Mouse (Mus musculus) heart, embryonic 13.5 days (tissue): ENCODE measurements around the gene Gpld1. TPM values are rescaled to one million over a fixed set of nuclear protein-coding genes. Genes with fewer than 3 reads are reported as not detected.
A peak's percentile ranks its signal among the peaks of the same experiment; 100 is the strongest.

Source experiments
- ATAC-seq: fragments of 200-750 bp; cut with Nextera tagmentation; 2 replicates; pipeline ENCODE4 v1.8.0; 2017; ENCODE audit warnings: moderate TSS enrichment; ENCODE audit not compliant: insufficient number of reproducible peaks, low FRiP score, low TSS enrichment; ENCODE audit errors: extremely low read depth
- H3K27ac ChIP-seq: fragments of 300-500 bp; sonication (generic); replicated peaks from 2 replicates; pipeline ENCODE4 v1.5.1; 2015; ENCODE audit warnings: moderate library complexity, mild to moderate bottlenecking, inconsistent platforms
- H3K27me3 ChIP-seq: fragments of 300-500 bp; sonication (generic); replicated peaks from 2 replicates; pipeline ENCODE4 v1.6.1; 2015; ENCODE audit warnings: mild to moderate bottlenecking, inconsistent platforms
- H3K36me3 ChIP-seq: fragments of 300-500 bp; sonication (generic); 2 replicates; pipeline ENCODE4 v1.6.1; 2015; ENCODE audit warnings: mild to moderate bottlenecking, inconsistent platforms
- H3K4me1 ChIP-seq: fragments of 300-500 bp; sonication (generic); 2 replicates; pipeline ENCODE4 v1.6.1; 2015; ENCODE audit warnings: inconsistent platforms
- H3K4me2 ChIP-seq: fragments of 300-500 bp; sonication (generic); 2 replicates; pipeline ENCODE4 v1.6.1; 2015; ENCODE audit warnings: inconsistent platforms, mild to moderate bottlenecking, moderate library complexity
- H3K4me3 ChIP-seq: fragments of 300-500 bp; sonication (generic); 2 replicates; pipeline ENCODE4 v1.5.1; 2015; ENCODE audit warnings: moderate library complexity, mild to moderate bottlenecking, inconsistent platforms
- H3K9ac ChIP-seq: fragments of 300-500 bp; sonication (generic); 2 replicates; pipeline ENCODE4 v1.6.1; 2015; ENCODE audit warnings: inconsistent platforms, mild to moderate bottlenecking, moderate library complexity
- H3K9me3 ChIP-seq: fragments of 300-500 bp; sonication (generic); 2 replicates; pipeline ENCODE4 v1.6.1; 2016; ENCODE audit warnings: inconsistent platforms
- WGBS: fragments of 180-500 bp; shearing (Covaris S2); methylation state at CpG from one replicate; pipeline ENCODE4 v1.1.7; 2015; ENCODE audit warnings: mixed read lengths; 5-methylcytosine and 5-hydroxymethylcytosine counted together
- polyA plus RNA-seq: library from polyadenylated mRNA; unstranded; fragments of >200 nt; fragmentation: Nextera tagmentation; extraction: Ambion mirVana; gene quantifications from 2 replicates; pipeline ENCODE4 v1.2.1, GENCODE M21; 2015

The Gpld1 gene
- polyA plus RNA-seq, 1 experiment from 2014 or later = 0.24 TPM

GRCm38 (mm10) chr13:24921281-24921680 lies 21.7 kb upstream of the Gpld1 start:
- H3K9ac ChIP-seq = no peak overlapping the region
- peaks cover 64% of the 10 kb centered on the region for H3K36me3 ChIP-seq
- no peaks in the 10 kb centered on the region for H3K4me1 ChIP-seq
- no peak overlapping the region for H3K4me3 ChIP-seq
- no peak overlapping the region for H3K4me2 ChIP-seq
- H3K9me3 ChIP-seq = no peaks in the 10 kb centered on the region
- no peak overlapping the region for H3K27ac ChIP-seq
- 66% methylated on average over 6 of the region's 6 CpGs for WGBS
- no peaks in the 10 kb centered on the region for H3K27me3 ChIP-seq
- no peak for ATAC-seq

DNA sequence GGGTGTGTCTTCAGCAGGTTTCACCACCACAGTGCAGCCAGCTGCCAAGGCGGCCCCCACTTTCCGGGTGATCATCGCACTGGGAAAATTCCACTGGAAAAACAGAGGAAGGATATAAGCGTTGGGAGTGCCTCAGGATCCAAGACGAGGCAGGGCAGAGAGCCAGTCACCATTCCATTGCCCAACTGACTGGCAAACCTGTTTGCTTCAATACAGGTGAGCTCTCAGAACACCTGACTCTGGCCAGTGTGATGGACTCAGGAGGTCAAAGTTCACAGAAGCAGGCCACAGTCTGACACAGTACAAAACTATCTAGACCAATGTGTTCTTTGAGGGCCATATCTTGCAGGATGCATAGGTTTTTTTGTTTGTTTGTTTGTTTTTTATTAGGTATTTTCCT lies 19.0 kb upstream of the Gpld1 start:
- peaks cover 6% of the 10 kb centered on the region; the same call in 1 of the 2 replicates for H3K4me1 ChIP-seq
- no peaks in the 10 kb centered on the region for H3K27me3 ChIP-seq
- no peak overlapping the region for H3K9ac ChIP-seq
- H3K4me3 ChIP-seq = no peak overlapping the region
- H3K36me3 ChIP-seq = peaks cover 44% of the 10 kb centered on the region
- H3K4me2 ChIP-seq = no peak overlapping the region
- no peaks in the 10 kb centered on the region for H3K9me3 ChIP-seq
- no peak for ATAC-seq
- no peak overlapping the region for H3K27ac ChIP-seq
- WGBS = 84% methylated on average over 5 of the region's 5 CpGs

DNA sequence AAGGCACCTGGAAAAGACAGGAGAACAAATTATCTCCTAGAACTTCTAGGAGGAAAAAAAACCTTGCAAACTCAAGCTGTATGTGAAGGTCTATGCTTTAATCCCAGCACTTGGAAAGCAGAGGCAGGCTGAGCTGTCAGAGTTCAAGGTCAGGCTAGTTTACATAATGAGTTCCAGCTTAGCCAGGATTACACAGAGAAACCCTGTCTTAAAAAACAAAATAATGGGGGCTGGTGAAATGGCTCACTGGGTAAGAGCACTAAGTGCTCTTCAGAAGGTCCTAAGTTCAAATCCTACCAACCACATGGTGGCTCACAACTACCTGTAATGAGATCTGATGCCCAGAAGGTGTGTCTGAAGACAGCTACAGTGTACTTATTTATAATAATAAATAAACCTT lies 12.4 kb upstream of the Gpld1 start:
- Histone ChIP-seq H3K4me1 (peaks cover 6% of the 10 kb centered on the region; the same call in 1 of the 2 replicates), H3K4me2 (no peak overlapping the region), H3K9ac (no peak overlapping the region), H3K4me3 (no peak overlapping the region), H3K9me3 (no peaks in the 10 kb centered on the region), H3K27me3 (no peaks in the 10 kb centered on the region), H3K36me3 (peaks cover 10% of the 10 kb centered on the region), H3K27ac (no peak overlapping the region)
- ATAC-seq = no peak

DNA sequence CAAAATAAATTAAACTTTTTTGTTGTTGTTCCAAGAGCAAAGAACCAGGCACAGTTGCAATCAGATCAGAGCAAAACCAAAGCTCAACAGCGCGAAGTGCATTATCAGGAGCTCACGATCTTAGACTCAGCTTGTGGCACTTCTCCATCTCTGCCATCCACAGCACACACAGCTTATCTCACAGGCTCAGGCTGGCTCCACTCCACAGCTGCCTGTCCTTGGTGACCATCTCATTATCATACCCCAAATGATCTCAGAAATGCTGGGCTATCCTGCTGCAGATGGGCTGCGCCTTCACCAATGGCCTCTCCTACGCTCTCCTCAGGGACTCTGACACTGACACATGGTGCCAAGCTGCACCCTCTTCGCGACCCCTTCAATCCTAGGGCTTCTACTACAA lies 9.8 kb upstream of the Gpld1 start:
- Histone ChIP-seq H3K27ac (no peak overlapping the region), H3K27me3 (no peaks in the 10 kb centered on the region), H3K9ac (no peak overlapping the region), H3K4me2 (no peak overlapping the region), H3K4me3 (no peak overlapping the region), H3K9me3 (no peaks in the 10 kb centered on the region), H3K4me1 (peaks cover 12% of the 10 kb centered on the region), H3K36me3 (peaks cover 7% of the 10 kb centered on the region)
- ATAC-seq = no peak
- 76% methylated on average over 7 of the region's 7 CpGs for WGBS

GRCm38 (mm10) chr13:24936772-24937107 lies 6.2 kb upstream of the Gpld1 start:
- WGBS = 45% methylated on average over 5 of the region's 5 CpGs
- peak overlapping the region; percentile 95 for H3K9ac ChIP-seq
- H3K9me3 ChIP-seq = no peaks in the 10 kb centered on the region
- peaks cover 18% of the 10 kb centered on the region for H3K4me1 ChIP-seq
- no peak overlapping the region for H3K27ac ChIP-seq
- peak overlapping the region; percentile 82 for H3K4me2 ChIP-seq
- H3K4me3 ChIP-seq = peak overlapping the region; percentile 94
- H3K27me3 ChIP-seq = no peaks in the 10 kb centered on the region
- ATAC-seq = no peak
- peaks cover 7% of the 10 kb centered on the region for H3K36me3 ChIP-seq

DNA sequence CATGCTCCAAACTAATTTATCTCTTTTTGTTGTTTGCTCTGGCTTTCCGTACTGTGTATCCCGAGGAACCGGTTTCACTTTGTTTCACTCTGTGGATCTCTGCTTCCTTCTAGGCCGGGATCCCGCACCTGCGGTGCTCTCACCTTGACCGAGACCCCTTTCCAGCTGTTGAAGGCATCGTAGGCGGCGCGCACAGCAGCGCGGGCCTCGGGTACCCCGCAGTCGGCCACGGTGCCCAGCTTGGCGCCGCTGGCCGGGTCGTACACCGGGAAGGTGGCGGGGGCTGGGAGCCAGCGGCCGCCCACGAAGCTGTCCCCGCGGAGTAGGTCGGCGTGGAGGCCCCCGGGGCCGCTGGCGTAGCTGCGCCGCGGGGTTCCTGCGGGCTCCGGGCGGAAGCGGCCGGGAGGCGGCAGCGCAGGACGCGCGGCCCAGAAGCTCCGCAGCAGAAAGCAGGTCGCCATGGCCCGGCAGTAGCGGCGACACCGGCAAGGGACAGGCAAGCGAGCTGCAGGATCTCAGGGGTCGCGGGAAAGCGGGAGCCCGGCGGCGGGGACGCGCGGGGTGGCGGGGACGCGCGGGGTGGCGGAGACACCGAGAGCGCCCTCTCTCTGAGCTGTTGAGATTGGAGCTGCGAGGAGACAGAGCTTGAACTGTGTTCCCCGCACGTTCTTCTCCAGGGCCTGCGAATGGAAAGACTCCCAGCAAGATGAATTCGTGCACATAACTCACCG lies 5.7 kb upstream of the Gpld1 start, which contains the start of gene Aldh5a1:
TSS of gene Aldh5a1 (minus strand) at position 554 of the 731 bp plus-strand sequence.
- H3K9ac ChIP-seq = peak within 1 kb of the TSS; percentile 95
- H3K27me3 ChIP-seq = no peaks in the 10 kb centered on the region
- H3K9me3 ChIP-seq = no peaks in the 10 kb centered on the region
- H3K36me3 ChIP-seq = peaks cover 7% of the 10 kb centered on the region
- H3K27ac ChIP-seq = peak within 1 kb of the TSS; percentile 77
- ATAC-seq = peak; percentile 54; the same call in 1 of the 2 replicates
- under 1% methylated on average over 75 of the region's 75 CpGs for WGBS
- peaks cover 18% of the 10 kb centered on the region for H3K4me1 ChIP-seq
- H3K4me2 ChIP-seq = peak within 1 kb of the TSS; percentile 82
- peak within 1 kb of the TSS; percentile 94 for H3K4me3 ChIP-seq

- Histone ChIP-seq H3K4me1 (peaks cover 18% of the 10 kb centered on the region), H3K4me2 (peak overlapping the region; percentile 82), H3K27me3 (no peaks in the 10 kb centered on the region), H3K4me3 (peak overlapping the region; percentile 94), H3K27ac (peak overlapping the region; percentile 77; the same call in 1 of the 2 replicates), H3K9me3 (no peaks in the 10 kb centered on the region), H3K36me3 (peaks cover 7% of the 10 kb centered on the region), H3K9ac (peak overlapping the region; percentile 95)
- 16% methylated on average over 12 of the region's 12 CpGs for WGBS
- ATAC-seq = no peak
These were observed 5.1 kb upstream of the Gpld1 start for GRCm38 (mm10) chr13:24937839-24938166.

DNA sequence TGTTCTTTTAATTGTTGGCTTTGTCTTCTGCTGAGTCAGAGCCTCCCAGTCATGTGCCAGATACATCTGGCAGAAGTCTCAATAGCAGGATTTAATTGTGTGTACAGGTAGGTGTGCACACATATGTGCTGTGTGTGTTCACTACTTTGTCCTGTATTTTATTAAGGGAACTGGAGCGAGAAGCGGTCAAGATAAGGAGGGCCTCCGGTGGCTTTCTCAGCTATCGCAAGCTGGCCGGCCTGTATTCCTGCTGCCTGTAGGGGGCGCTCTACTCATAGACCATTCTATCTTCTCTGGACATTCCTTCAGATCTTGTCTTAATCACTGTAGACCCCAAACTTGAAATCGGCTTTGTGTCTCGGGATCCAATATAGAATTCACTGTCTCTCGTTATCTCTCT lies 4.3 kb upstream of the Gpld1 start:
- WGBS = 13% methylated on average over 9 of the region's 9 CpGs
- H3K36me3 ChIP-seq = peaks cover 7% of the 10 kb centered on the region
- ATAC-seq = no peak
- no peaks in the 10 kb centered on the region for H3K27me3 ChIP-seq
- H3K4me2 ChIP-seq = peak overlapping the region; percentile 24; the same call in 1 of the 2 replicates
- H3K9me3 ChIP-seq = no peaks in the 10 kb centered on the region
- H3K4me1 ChIP-seq = peaks cover 18% of the 10 kb centered on the region
- H3K27ac ChIP-seq = no peak overlapping the region
- no peak overlapping the region for H3K4me3 ChIP-seq
- no peak overlapping the region for H3K9ac ChIP-seq

DNA sequence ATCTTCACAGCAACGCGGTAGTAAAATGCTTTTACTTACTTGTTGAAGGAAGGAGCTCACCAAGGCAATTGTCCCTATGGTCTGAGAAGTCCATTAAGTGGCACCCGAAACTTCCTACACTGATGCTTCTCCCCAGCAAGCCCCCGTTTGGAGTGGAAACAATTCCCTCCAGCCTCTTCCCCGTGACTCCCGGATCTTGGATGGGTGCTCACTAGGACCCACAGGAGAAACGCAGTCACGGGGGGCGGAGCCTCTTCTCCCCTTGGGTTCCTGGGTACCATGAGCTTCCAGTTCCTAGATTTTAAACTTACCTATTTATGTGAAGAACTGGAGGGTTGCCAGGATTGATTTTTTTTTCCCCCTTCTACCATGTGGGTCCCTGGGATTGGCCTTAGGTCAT lies 3.5 kb upstream of the Gpld1 start:
- peaks cover 4% of the 10 kb centered on the region for H3K36me3 ChIP-seq
- H3K9me3 ChIP-seq = no peaks in the 10 kb centered on the region
- no peaks in the 10 kb centered on the region for H3K27me3 ChIP-seq
- 80% methylated on average over 9 of the region's 9 CpGs for WGBS
- no peak overlapping the region for H3K4me2 ChIP-seq
- peaks cover 18% of the 10 kb centered on the region for H3K4me1 ChIP-seq
- no peak overlapping the region for H3K9ac ChIP-seq
- no peak overlapping the region for H3K4me3 ChIP-seq
- no peak for ATAC-seq
- H3K27ac ChIP-seq = no peak overlapping the region

DNA sequence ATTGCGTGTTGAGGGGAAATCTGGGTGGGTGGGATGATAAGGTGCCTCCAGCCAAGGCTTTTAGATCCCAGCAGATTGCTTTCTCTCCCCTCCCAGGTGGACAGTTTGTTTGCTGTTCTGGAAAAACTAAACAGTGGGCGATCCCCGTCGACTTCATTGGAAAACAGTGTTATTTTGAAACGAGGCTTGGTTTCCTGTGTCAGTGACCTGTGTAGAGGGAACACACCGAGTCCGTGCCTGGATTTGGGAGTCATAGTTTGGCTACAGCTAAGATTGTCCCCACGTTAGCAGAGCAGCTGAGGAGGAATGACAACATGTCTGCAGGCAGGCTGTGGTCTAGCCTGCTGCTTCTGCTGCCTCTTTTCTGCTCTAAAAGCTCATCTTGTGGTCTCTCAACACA lies 351 bp downstream of the Gpld1 start:
- Histone ChIP-seq H3K27ac (no peak overlapping the region), H3K9ac (no peak overlapping the region), H3K4me2 (no peak overlapping the region), H3K4me1 (peaks cover 5% of the 10 kb centered on the region), H3K9me3 (no peaks in the 10 kb centered on the region), H3K4me3 (no peak overlapping the region), H3K36me3 (no peaks in the 10 kb centered on the region), H3K27me3 (no peaks in the 10 kb centered on the region)
- 75% methylated on average over 8 of the region's 8 CpGs for WGBS
- no peak for ATAC-seq

- Histone ChIP-seq H3K4me2 (no peak overlapping the region), H3K27me3 (no peaks in the 10 kb centered on the region), H3K4me1 (no peaks in the 10 kb centered on the region), H3K4me3 (no peak overlapping the region), H3K36me3 (no peaks in the 10 kb centered on the region), H3K9ac (no peak overlapping the region), H3K27ac (no peak overlapping the region), H3K9me3 (no peaks in the 10 kb centered on the region)
- no peak for ATAC-seq
- WGBS = 35% methylated on average over 4 of the region's 4 CpGs
These were observed 2.6 kb downstream of the Gpld1 start for GRCm38 (mm10) chr13:24945567-24945966.

GRCm38 (mm10) chr13:24947158-24947557 lies 4.2 kb downstream of the Gpld1 start:
- Histone ChIP-seq H3K36me3 (no peaks in the 10 kb centered on the region), H3K27ac (no peak overlapping the region), H3K4me1 (peaks cover 4% of the 10 kb centered on the region; the same call in 1 of the 2 replicates), H3K4me2 (no peak overlapping the region), H3K9ac (no peak overlapping the region), H3K27me3 (no peaks in the 10 kb centered on the region), H3K9me3 (no peaks in the 10 kb centered on the region), H3K4me3 (no peak overlapping the region)
- 76% methylated on average over 5 of the region's 5 CpGs for WGBS
- no peak for ATAC-seq
